In the genomic region with DNA sequence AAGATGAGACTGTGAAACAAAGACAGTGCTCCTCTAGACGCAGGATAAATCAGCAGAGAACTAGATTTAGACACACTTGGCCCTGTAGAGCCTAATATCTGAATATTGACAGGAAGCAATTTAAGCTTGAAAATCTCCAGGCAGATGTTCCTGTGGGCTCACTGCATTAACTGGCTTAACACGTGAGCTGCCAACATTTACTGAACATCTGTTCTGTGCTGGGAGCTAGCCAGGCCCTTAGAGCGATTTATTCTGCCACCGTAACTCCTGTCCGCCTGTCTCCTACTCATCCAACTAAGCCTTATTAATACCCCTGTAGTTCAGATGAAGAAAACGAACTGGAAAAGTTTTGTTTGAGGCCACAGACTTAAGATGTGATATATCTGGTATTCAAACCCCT, we compare ENCODE assay signal across 8 mouse cellular contexts. TPM values are rescaled to one million over a fixed set of nuclear protein-coding genes. Genes with fewer than 3 reads are reported as not detected.
DNase-seq lines count a peak whose midpoint lies in the region; ATAC-seq lines count a peak whose summit lies in the region.

No protein-coding gene starts in this region.

- peak overlapping the region; percentile 75 for H3K4me2 ChIP-seq in embryonic facial prominence, embryonic 15.5 days (replicated peaks)
- peak overlapping the region; percentile 93 for H3K4me2 ChIP-seq in liver, embryonic 13.5 days

- 5% methylated on average over 6 of the region's 6 CpGs for WGBS in embryonic facial prominence, embryonic 15.5 days
- 12% methylated on average over 6 of the region's 6 CpGs for WGBS in liver, embryonic 13.5 days (ENCODE audit: insufficient replicate concordance)

- H3K36me3 ChIP-seq in embryonic facial prominence, embryonic 15.5 days, result peaks cover 58% of the 10 kb centered on the region
- H3K36me3 ChIP-seq in liver, embryonic 13.5 days, result peaks cover 59% of the 10 kb centered on the region

- peak overlapping the region; percentile 97 for H3K4me3 ChIP-seq in embryonic facial prominence, embryonic 15.5 days (replicated peaks)
- peak overlapping the region; percentile 96 for H3K4me3 ChIP-seq in liver, embryonic 13.5 days (replicated peaks)

- no peaks in the 10 kb centered on the region for H3K9me3 ChIP-seq in embryonic facial prominence, embryonic 15.5 days (replicated peaks)
- H3K9me3 ChIP-seq in liver, embryonic 13.5 days (replicated peaks), result no peaks in the 10 kb centered on the region

- ATAC-seq in embryonic facial prominence, embryonic 15.5 days (ENCODE audit: insufficient number of reproducible peaks, low FRiP score, low TSS enrichment, low read depth), result no peak
- no peak for ATAC-seq in liver, embryonic 13.5 days (ENCODE audit: low read depth)

- peak; percentile 21 for DNase-seq in embryo, embryonic 11 days
- DNase-seq in embryo, embryonic 9.5 days (ENCODE audit: extremely low spot score), result no peak
- peak; percentile 75 for DNase-seq in 3T3-L1 (ENCODE audit: low read depth, low spot score)
- no peak for DNase-seq in liver, embryonic 13.5 days
- no peak for DNase-seq in right cerebral cortex, postnatal 36 days (ENCODE audit: low spot score in 2 of 2)
- DNase-seq in adrenal gland, adult 8-10 months, result no peak
- DNase-seq in left cerebral cortex, adult 18-20 months (ENCODE audit: low spot score in 2 of 2), result no peak

- H3K27me3 ChIP-seq in embryonic facial prominence, embryonic 15.5 days, result no peaks in the 10 kb centered on the region
- H3K27me3 ChIP-seq in liver, embryonic 13.5 days, result no peaks in the 10 kb centered on the region

- peak overlapping the region; percentile 96 for H3K27ac ChIP-seq in embryonic facial prominence, embryonic 15.5 days (replicated peaks)
- H3K27ac ChIP-seq in liver, embryonic 13.5 days, result peak overlapping the region; percentile 95; the same call in 1 of the 2 replicates

- peaks cover 24% of the 10 kb centered on the region for H3K4me1 ChIP-seq in embryonic facial prominence, embryonic 15.5 days
- peaks cover 52% of the 10 kb centered on the region for H3K4me1 ChIP-seq in liver, embryonic 13.5 days (replicated peaks)

- H3K9ac ChIP-seq in embryonic facial prominence, embryonic 15.5 days, result peak overlapping the region; percentile 90
- peak overlapping the region; percentile 95 for H3K9ac ChIP-seq in liver, embryonic 13.5 days

RNA-seq across cellular contexts. Expression of gene Pdap1, which starts 1.2 kb away (rescaled TPM):
- 93.7 and 108 TPM in 2 replicates for polyA plus RNA-seq in embryonic facial prominence, embryonic 15.5 days (2015; fragmentation: Nextera tagmentation; extraction: Ambion mirVana)
- 69.5 and 90.7 TPM in 2 replicates for polyA plus RNA-seq in liver, embryonic 13.5 days (2015; fragmentation: Nextera tagmentation; extraction: Ambion mirVana)
- total RNA-seq in adrenal gland, adult 8-10 months (2022), result 10 to 100 TPM; 60.2 to 98.3 (median 79.4) TPM
- 10 to 100 TPM; 91.3 to 96.3 TPM for total RNA-seq in left cerebral cortex, adult 18-20 months (2021)

RNA-seq across cellular contexts. Expression of gene Bud31, which starts 1.3 kb away (rescaled TPM):
- polyA plus RNA-seq in embryonic facial prominence, embryonic 15.5 days (2015; fragmentation: Nextera tagmentation; extraction: Ambion mirVana), result 178 and 183 TPM in 2 replicates
- polyA plus RNA-seq in liver, embryonic 13.5 days (2015; fragmentation: Nextera tagmentation; extraction: Ambion mirVana), result 164 and 177 TPM in 2 replicates
- 10 to 100 TPM; 93.0 to 98.7 (median 95.5) TPM for total RNA-seq in adrenal gland, adult 8-10 months (2022)
- total RNA-seq in left cerebral cortex, adult 18-20 months (2021), result 10 to 100 TPM; 75.7 to 78.8 TPM

RNA-seq across cellular contexts. Expression of gene Arpc1b, which starts 24.8 kb away (rescaled TPM):
- polyA plus RNA-seq in embryonic facial prominence, embryonic 15.5 days (2015; fragmentation: Nextera tagmentation; extraction: Ambion mirVana), result 310 and 324 TPM in 2 replicates
- polyA plus RNA-seq in liver, embryonic 13.5 days (2015; fragmentation: Nextera tagmentation; extraction: Ambion mirVana), result 158 and 163 TPM in 2 replicates
- total RNA-seq in adrenal gland, adult 8-10 months (2022), result 100 to 1,000 TPM; 185 to 202 (median 191) TPM
- total RNA-seq in left cerebral cortex, adult 18-20 months (2021), result 10 to 100 TPM; 14.5 to 19.8 TPM

RNA-seq across cellular contexts. Expression of gene Ptcd1, which starts 28.1 kb away (rescaled TPM):
- polyA plus RNA-seq in embryonic facial prominence, embryonic 15.5 days (2015; fragmentation: Nextera tagmentation; extraction: Ambion mirVana), result 16.9 and 18.0 TPM in 2 replicates
- 8.6 and 9.4 TPM in 2 replicates for polyA plus RNA-seq in liver, embryonic 13.5 days (2015; fragmentation: Nextera tagmentation; extraction: Ambion mirVana)
- 10 to 100 TPM; 29.0 to 30.6 (median 29.9) TPM for total RNA-seq in adrenal gland, adult 8-10 months (2022)
- 10 to 100 TPM; 21.5 to 22.4 TPM for total RNA-seq in left cerebral cortex, adult 18-20 months (2021)

RNA-seq across cellular contexts. Expression of gene Cpsf4, which starts 28.2 kb away (rescaled TPM):
- polyA plus RNA-seq in embryonic facial prominence, embryonic 15.5 days (2015; fragmentation: Nextera tagmentation; extraction: Ambion mirVana), result 46.3 and 47.6 TPM in 2 replicates
- 32.4 and 34.7 TPM in 2 replicates for polyA plus RNA-seq in liver, embryonic 13.5 days (2015; fragmentation: Nextera tagmentation; extraction: Ambion mirVana)
- 10 to 100 TPM; 18.7 to 22.3 (median 20.5) TPM for total RNA-seq in adrenal gland, adult 8-10 months (2022)
- 10 to 100 TPM; 19.9 to 25.1 TPM for total RNA-seq in left cerebral cortex, adult 18-20 months (2021)

Comparison
In these comparisons a context has a peak if more than half of its experiments do, and no peak if none do; other contexts are left out.
1. DNase-seq: peak in embryo, embryonic 11 days (single experiment) and 3T3-L1 (single experiment); none in embryo, embryonic 9.5 days (single experiment), liver, embryonic 13.5 days (single experiment), right cerebral cortex, postnatal 36 days (0 of 2), adrenal gland, adult 8-10 months (single experiment) and left cerebral cortex, adult 18-20 months (0 of 2).
2. RNA of gene Arpc1b, which starts 24.8 kb away (total RNA-seq): 185 to 202 TPM in adrenal gland, adult 8-10 months; 14.5 to 19.8 TPM in left cerebral cortex, adult 18-20 months; every median in the first group is over 4 times any median in the second.